Mouse (Mus musculus): ENCODE measurements around the gene Mettl14.

The Mettl14 gene

DNA sequence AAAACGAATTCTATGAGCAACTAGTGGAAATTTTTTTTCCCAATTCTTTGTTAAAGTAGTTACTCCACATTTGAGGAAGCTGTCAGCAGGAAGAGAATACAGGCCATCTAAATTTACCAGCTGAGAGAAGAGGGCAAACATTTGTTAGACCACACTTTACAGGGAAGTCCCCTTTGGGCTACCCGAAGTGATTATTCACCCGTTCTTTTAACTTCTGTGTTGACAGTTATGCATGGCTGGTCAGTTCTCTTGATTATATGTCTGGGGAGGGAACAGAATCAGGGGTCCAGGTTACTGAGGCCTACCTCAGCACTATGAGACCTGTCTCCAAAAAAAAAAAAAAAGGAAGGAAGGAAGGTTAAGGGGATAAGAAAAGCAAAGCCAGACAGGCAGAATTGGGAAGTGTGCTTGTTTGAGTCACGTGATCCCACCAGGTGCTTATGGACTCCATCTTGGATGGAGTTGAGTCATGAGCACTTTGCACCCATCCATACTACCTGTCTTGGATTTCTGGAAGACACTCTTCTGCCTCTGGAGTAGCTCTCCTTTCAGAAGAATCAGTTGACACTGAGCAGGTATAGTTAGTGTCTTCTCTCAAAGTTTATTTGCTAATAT lies 29.4 kb downstream of the Mettl14 start:
- peak in 1 of 2 experiments; percentile 7 for DNase-seq (ENCODE audit: low spot score in 2 of 2)

DNA sequence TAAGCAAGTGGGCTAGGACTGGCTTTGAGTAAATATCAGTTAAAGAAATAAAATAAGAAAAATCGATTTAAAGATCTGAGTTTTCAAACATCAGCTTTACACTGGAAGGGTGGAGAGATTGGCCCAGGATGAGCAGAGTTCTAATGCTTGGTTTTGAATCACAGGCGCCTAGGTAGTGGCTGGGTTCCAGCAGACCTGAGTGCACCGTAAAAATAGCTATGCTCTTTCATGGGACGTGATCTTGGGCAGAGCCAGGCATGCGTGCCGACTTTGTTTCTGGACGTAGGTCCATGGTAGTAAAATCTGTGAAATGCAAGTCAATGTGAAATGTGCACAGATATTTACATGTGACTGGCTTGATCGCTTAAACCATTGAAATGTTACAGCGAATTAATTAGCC lies 31.5 kb downstream of the Mettl14 start:
- no peak for DNase-seq (ENCODE audit: low spot score in 2 of 2)

DNA sequence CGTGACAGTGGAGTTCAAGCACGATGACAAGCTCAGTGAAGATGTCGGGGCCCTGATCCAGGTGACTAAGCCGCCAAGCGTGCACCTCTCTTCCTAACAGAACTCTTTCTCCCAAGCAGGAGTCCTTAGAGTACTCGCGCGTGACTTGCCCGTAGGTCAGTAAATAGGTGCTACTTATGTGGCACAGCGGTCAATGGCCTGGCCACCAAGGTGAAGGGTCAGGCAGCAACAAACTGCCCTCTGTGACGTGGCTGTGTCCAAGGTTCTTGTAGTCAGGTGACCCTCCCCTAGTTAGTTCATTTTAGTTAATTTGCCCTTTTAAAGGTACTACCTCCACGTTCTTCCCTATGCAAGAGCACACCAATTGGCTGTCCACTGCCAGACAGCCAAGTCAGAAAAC lies 32.2 kb downstream of the Mettl14 start:
- no peak for DNase-seq (ENCODE audit: low spot score in 2 of 2)

DNA sequence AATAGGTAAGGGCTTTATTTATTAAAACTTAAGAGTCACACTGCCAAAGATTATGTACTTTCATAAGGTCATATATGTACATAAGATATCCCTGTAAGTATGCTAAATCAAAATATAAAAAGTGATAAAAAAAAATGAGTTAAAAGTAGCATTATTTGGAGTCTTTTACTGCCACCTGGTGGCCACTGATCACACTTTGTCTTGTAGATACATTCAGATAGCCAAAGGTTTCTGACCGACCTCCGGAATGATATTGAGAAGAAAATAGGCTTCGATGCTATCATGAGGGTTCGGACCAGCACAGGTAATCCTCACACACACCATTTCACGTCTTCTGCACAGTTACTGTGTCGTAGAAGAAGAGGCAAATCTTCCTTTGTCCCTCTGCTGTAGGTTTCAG lies 32.7 kb downstream of the Mettl14 start:
- DNase-seq (ENCODE audit: low spot score in 2 of 2), result peak in 1 of 2 experiments; percentile 32

DNA sequence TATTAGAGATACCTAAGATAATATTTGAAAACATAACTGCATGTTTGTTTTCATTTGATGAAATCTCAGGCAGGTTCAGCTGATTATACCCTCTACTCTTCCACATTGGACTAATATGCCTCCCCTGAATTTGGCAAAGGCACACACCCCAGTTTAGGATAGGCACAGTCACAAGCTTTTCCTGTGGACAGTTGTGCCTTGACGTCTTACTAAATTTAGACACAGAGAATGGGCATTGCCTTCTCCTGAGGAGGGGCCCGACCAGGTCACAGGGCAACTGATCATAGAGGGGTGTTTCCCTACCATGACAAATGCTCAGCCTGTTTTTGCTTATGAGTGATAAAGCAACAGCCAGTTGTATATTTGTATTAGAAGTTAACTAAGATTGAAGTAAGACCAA lies 34.4 kb downstream of the Mettl14 start:
- DNase-seq (ENCODE audit: low spot score in 2 of 2), result no peak

DNA sequence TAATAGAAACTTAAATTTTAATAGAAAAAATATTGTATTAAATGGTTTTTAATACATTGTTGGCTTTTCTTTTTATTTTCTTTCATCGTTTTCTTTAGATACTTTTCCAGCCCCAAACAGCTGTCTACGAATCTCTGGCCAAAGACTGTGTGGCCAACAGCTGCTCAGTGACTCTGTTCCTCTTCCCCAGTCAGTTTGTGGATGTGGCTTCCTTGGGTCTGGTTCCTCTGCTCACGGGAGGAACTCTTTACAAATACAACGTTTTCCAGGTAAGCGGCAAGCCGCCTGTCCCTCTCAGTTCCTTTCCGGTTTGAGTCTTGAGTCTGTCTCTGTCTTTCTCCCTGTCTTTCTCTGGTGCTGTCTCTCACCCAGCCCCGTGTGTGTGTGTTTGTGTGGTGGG lies 35.3 kb downstream of the Mettl14 start:
- no peak for DNase-seq (ENCODE audit: low spot score in 2 of 2)

DNA sequence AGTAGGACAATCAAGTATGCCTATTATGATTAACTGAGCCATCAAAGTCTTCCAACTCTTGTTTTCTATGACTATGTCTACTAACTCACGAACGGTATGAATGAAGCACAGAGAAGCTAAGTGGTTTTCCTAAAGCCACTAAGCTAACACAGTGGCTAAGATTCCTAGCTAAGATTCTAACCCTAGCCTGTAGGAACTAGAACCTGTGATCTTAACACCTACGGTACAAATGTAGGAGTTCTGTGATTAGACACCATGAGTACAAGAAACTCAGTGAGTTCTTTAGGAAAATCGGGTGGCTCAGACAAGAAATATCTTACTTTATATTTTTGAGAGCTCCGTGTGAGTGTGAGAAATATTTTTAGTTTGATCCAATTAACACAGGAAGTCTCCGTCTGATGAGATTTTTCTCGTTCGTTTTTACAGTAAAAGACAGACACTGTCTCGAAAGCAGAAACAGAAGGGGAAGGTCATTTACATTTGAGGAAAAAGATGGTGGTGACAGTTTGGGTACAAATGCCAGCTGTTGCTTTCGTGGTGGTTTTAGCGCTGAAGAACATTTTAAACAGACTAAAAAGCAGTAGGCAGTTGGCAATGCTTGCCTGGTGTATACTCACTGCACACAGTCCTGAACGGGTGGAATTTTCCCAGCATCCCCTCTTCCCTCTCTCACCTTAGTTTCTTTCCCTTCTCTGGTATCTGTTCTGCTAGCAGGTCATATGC lies 37.7 kb downstream of the Mettl14 start:
- no peak for DNase-seq (ENCODE audit: low spot score in 2 of 2)

DNA sequence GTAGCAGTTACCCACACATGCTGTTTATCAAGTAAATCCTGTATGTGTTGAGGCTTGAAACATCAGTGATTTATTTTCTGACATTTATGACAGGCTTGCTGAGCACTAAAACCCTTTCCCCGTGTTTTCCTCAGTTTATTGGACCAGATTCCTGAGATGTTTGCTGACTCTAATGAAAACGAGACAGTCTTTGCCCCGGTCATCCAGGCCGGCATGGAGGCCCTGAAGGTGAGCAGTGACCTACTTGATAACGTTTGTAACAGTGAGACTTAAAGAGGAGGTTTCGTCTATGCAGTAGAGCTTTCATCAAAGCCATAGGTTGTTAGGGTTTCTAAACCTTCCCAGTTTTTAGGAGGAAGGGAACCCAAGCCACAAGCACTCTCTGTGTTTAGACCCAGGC lies 42.2 kb downstream of the Mettl14 start:
- no peak for DNase-seq (ENCODE audit: low spot score in 2 of 2)

DNA sequence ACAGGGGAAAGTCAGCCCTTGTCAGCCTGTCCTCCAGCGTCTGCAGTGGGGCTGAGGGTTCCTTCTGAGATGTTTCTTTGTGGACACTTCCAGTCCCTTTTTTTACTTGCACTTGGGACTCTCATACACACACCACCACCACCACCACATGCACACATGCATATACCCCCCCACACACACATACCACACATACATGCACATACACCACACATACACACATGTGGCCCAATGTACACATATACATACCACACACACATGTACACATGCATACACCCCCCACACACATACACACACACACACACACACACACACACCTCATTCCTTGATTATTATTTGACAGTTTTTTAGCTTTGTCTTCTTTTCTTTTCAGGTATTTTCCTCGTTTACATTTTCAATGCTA lies 44.9 kb downstream of the Mettl14 start:
- DNase-seq (ENCODE audit: low spot score in 2 of 2), result no peak

DNA sequence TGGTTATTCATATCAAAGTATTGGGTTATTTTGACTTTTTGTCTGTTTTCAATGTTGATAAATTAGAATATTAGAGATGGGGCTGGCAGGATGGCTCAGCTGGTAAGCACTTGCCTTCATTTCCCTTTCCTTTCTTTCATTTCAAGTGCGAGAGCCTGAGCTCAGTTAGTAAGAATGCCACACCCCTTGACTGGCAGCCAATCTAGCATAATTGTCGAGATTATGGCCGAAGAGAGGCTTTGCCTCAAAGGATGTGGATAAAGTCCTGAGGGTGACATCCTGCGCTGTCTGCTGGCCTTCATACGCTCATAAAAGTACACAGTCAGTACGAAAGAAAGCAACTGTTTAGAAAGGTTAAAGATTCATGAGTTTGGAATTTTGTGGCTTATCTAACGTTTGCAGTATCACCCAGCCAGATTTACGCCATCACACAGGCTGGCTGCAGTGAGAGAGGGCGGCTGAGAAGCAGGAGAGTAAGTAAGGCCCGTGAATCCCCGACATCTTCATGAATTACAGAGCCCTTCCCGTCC lies 47.2 kb downstream of the Mettl14 start:
- no peak for DNase-seq (ENCODE audit: low spot score in 2 of 2)

DNA sequence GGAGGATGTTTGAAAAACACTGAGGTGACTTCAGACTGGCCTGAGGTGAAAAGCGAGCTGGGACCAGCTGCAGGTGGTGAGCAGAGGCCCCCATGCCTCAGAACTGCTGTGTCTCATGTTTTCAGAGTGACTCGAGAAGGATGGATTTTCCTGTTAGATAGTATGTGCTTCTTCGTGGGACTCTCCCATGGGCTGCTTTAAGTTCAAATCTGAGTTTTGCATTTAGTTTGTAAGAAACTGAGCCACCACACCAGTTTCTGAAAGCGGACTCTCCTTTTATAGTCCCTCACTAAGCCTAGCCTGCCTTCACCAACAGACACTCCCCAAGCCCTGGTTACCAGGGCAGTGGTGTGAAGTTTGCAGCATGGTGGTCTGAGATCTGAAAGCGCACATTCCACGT lies 48.1 kb downstream of the Mettl14 start:
- DNase-seq (ENCODE audit: low spot score in 2 of 2), result no peak

DNA sequence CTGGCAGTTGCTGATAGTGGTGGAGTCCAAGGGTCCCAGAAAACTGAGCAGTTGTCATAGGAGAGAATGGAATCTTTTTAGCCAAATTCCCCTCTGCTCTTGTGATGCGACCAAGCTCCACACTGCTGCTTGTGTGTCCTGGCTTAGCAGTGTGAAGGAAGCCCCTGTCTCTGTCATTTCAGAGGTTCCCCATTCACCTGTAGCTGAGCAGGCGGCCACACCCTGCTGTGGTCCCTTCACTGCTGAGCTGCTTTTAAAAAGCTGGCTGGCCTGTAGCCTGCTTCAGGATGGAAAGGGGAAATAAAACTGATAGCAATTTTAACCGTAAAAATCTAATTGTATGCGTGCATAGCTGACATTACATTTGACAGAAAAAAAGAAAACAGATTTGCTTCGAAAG lies 49.0 kb downstream of the Mettl14 start:
- DNase-seq (ENCODE audit: low spot score in 2 of 2), result no peak

DNA sequence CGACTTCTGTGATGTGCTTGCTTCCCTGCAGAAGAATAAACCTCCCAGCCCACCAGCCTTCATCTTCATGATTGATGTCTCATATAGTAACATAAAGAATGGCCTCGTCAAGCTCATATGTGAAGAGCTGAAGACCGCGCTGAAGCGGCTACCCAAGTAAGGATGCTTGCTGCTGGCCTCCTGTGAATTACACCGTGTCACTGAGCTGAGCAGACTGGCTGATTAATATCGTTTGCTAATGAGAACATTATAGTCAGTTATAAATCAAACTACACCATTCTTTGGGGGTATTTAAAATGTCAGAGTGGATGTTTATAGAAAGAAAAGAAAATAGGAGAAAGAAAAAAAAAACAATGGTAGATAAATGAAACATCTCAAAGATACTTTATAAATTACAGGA lies 49.5 kb downstream of the Mettl14 start:
- DNase-seq (ENCODE audit: low spot score in 2 of 2), result no peak

DNA sequence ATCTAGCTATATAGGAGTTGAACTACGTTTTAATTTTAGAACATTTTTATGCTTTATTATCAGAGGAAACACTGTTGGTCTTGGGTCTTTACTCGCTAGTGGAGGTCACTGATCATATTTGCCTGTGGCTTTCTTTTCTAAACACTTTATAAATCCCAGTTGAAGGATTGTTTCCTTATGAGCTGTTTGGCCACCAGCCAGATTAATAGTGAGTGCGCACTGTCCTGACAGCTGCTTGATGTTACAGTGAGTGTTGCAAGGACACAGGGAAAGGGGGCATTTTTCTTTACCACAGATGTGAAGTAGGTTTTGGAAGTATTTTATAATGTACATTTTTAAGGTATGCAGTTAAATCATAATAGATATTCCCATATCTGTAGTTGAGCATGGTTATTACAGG lies 50.4 kb downstream of the Mettl14 start:
- DNase-seq (ENCODE audit: low spot score in 2 of 2), result no peak

DNA sequence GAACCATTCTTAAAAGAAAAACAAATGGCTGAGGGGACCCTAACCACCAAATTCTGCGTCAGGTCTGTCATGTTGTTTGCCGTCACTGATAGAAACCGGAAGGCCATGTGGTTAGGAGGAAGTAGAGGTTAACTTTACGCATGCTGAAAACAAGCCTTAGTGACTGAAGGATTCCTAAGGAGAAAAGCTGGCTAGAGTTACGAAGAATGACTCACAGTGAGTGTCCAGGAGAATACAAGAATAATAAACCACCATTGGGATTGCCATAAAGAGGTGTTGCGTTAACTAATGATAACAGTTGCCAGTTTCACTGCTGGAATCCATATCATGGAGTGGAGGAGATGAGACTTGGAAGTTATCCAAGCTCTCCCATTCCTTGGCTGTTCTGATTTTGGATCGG lies 51.0 kb downstream of the Mettl14 start:
- DNase-seq (ENCODE audit: low spot score in 2 of 2), result no peak

DNA sequence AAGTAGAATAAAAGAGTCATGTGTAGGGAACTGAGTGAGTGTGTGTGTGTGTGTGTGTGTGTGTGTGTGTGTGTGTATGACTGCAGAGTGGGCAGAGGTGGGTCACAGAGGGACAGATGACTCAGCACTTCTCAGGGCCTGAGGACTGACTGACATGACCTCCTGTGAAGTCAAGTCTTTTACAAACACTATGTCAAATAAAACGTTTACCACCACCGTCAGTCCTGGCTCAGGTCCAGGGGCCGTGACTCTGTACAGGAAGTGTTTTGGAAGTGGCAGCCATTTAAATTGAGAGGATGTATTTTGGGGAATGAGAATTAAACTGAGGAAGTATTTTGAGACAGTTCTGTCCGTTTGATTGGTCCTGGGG lies 52.9 kb downstream of the Mettl14 start:
- DNase-seq (ENCODE audit: low spot score in 2 of 2), result no peak

DNA sequence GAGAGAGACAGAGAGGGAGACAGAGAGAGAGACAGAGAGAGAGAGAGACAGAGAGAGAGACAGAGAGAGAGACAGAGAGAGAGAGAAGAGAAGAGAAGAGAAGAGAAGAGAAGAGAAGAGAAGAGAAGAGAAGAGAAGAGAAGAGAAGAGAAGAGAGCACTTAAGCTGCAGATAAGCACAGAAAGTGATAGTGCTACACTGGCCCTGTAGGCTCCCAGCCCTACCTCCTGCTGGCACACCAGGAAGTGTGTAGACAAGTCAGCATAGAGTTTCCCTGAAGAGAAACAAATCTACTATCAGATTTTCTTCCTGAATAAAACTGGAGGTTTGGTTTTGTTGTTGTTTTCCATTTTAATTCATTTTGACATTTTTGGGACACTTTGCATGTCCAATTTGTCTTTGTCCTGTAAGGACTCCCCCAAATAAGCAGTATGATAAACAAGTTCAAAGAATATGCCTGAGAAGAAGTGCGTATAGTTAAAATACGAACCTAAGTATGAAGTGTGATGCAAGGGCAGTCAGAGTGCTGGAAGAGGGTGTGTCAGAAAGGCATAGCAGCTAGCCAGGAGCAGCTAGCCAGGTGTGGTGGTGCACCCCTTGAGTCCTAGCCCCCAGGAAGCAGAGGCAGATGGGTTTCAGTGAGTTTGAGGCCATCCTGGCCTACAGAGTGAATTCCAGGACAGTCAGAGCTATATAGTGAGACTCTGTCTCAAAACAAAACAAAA lies 53.4 kb downstream of the Mettl14 start:
- no peak for DNase-seq (ENCODE audit: low spot score in 2 of 2)

DNA sequence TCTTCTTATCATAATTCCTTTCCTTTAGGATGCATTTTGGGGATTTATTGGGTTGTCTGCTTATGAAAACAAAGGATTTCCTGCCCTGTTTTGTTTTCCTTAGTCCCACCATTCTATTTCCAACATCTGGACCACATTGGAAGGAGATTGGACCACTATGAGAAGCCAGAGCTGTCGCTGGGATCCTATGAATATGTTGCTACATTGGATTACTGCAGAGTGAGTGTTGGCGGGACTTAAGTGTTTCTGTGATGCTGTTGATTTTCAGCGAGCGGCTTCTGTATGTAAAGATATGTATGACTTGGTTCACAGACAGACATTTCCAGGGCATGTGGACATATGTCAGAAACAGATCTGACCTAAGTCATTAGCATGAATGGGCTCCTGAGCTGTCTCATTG lies 55.7 kb downstream of the Mettl14 start:
- no peak for DNase-seq (ENCODE audit: low spot score in 2 of 2)

DNA sequence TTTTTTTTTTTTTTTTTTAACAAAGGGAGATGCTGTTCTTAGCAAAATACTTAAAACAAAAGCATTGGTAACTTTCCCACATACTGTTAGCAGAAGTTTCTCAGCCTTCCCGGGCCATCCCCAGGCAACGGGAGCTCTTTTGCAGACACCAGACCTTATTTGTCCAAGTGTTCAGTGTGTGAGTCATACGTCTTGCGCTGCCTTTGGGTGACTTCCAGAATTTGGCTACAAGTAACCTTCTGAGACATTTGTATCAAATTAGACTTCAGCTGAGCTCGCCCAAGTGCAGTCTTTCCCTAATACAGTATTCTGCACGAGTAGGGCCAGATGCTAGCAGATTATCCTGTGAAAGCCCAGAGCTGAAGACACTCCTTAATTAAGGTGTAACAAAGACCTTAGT lies 56.7 kb downstream of the Mettl14 start:
- no peak for DNase-seq (ENCODE audit: low spot score in 2 of 2)

DNA sequence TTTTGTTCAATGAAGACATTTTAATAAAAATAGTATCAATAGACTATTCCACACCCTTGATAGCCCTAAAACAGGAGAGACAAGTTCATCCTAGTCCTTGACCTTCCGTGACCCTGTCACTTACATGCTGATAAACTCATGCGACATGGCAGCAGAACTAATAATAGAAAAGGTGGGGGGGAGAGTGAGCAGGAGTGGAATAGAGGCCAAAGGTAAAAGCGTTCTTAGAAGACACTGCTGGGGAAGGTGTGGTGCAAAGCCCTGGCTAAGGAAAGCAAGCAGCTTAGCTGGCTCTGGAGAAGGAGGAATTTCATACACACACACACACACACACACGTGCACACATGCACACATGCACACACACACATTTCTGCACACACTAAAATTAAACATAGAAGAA lies 61.6 kb downstream of the Mettl14 start:
- DNase-seq (ENCODE audit: low spot score in 2 of 2), result no peak

DNA sequence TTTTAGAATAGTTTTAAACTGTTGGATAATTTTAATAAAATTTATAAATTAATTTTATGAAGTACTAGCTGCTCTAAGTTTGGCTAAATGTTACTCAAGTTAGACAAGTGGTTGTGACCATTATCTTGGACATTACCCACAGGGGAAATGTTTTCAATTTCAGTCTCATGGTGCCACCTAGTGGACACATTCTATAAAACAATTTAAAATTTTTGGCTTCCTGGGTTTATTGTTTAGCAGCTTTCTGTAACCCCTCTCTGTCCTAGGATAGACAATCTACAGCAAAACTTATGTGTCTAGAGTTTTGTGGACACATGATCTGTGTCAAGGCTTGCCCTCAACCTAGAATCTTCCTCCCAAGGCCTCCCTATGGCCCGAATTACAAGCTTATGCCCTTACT lies 63.8 kb downstream of the Mettl14 start:
- peak; percentile 5 to 17 for DNase-seq (ENCODE audit: low spot score in 2 of 2)

DNA sequence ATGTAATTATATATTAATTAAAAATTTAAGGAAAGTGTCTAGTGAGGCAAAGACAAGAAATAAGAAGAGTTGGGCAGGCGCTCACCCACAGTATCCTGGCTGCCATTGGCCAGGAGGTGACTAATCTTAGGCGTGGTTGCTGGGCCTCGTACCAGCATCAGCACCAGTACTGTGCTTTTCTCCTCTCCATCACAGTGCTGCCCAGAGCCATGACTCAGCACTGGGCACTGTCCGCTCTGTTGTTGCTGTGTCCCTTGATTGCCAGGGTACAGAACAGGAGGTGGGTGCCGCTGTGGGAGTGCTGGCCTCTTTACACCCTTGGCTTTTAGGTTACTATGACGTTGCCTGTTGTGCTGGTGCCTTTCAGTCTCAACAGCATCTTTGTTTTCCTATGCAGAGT lies 64.3 kb downstream of the Mettl14 start:
- DNase-seq (ENCODE audit: low spot score in 2 of 2), result no peak

DNA sequence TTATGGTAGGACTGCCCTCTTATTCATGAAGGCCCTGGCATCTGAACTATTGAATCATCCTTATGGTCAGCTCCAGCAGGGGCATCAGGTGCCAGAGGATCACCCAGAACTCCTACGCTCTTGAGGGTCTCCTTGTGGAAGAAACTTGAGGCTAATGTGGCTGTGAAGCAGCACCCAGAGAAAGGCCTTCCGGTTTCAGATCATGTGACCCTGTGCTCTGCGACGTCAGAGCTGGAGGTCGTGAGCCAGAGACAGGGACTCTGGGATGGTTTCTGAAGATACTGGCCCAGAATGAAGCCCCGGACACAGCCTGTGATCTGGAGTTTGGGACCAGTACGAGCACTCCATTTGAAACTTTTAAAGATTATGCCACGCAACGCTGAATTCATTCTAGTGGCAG lies 65.6 kb downstream of the Mettl14 start:
- no peak for DNase-seq (ENCODE audit: low spot score in 2 of 2)

All from natural killer cell, adult 2 months (primary cell).